ENCODE assay signal across 8 mouse cellular contexts in the genomic region with DNA sequence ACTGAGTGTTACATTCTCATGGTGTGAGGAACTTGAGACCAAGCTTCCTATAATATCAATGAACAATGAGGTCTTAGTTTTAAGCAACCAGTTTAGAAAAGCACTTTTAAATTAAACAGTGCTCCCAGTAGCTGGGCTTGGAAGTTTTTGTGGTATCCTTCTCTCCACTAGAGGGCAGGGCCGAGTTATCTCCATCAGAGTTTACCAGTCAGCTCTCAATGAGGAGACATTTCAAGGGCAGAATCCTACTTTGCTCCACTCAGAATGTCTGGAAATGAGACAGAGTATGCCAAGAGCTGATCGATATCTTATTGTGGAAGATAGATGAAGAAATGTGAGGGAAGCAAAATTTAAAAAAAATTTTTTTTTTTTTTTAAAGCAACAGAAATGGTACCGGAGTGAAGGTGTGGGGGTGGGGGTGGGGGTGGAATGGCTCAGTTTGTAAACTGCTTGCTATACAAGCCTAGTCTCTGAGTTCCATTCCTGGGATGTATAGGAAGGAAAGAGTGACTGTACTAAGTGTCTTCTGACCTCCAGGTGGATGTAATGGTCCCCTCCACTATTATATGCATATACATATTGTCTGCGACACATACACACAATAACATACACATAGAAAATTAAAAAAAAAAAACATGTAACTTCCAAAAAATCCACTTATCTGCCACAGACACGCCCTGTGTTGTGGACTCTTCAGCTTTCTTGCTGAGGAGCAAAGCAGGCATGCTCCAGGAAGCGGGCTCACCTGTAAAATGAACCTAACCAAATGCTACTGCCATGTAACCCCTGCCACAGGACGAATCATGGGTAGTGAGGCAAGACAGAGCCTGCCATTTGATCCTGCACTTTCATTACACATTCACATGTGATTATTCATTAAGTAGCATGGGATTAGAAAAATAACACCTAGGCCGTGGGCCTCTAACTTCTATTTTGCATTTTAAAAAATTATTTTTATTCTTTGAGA.
A peak's percentile ranks its signal among the peaks of the same experiment; 100 is the strongest.
DNase-seq lines count a peak whose midpoint lies in the region; ATAC-seq and TF ChIP-seq lines count a peak whose summit lies in the region.

No protein-coding gene starts in this region.

- H3K27me3 ChIP-seq in CH12.LX (replicated peaks), result no peaks in the 10 kb centered on the region
- no peaks in the 10 kb centered on the region for H3K27me3 ChIP-seq in embryonic facial prominence, embryonic 10.5 days (replicated peaks; ENCODE audit: low read depth, poor library complexity, severe bottlenecking)
- no peaks in the 10 kb centered on the region for H3K27me3 ChIP-seq in liver, adult 2 months (ENCODE audit: control insufficient read depth, insufficient read depth, low read length)
- H3K27me3 ChIP-seq in neural tube, embryonic 11.5 days (ENCODE audit: control insufficient read depth, insufficient read depth, low read length), result no peaks in the 10 kb centered on the region

- H3K27ac ChIP-seq in CH12.LX (ENCODE audit: insufficient read depth, low read depth), result no peak overlapping the region
- H3K27ac ChIP-seq in embryonic facial prominence, embryonic 10.5 days (replicated peaks), result no peak overlapping the region
- no peak overlapping the region for H3K27ac ChIP-seq in liver, adult 2 months (replicated peaks; ENCODE audit: insufficient read depth, low read depth, low read length)
- no peak overlapping the region for H3K27ac ChIP-seq in neural tube, embryonic 11.5 days (ENCODE audit: low read depth, low read length)

- H3K79me2 ChIP-seq in CH12.LX (replicated peaks; ENCODE audit: control insufficient read depth, extremely low read depth, insufficient read depth, poor library complexity, severe bottlenecking), result no peaks in the 10 kb centered on the region
- H3K79me2 ChIP-seq in liver, adult 2 months (ENCODE audit: control insufficient read depth, insufficient read depth, low read length), result no peaks in the 10 kb centered on the region

- H3K4me1 ChIP-seq in CH12.LX (ENCODE audit: control insufficient read depth in 1 of 2, insufficient read depth in 2 of 2), result no peaks in the 10 kb centered on the region
- no peaks in the 10 kb centered on the region for H3K4me1 ChIP-seq in embryonic facial prominence, embryonic 10.5 days
- H3K4me1 ChIP-seq in liver, adult 2 months (ENCODE audit: control insufficient read depth, insufficient read depth, low read length), result no peaks in the 10 kb centered on the region
- no peaks in the 10 kb centered on the region for H3K4me1 ChIP-seq in neural tube, embryonic 11.5 days (ENCODE audit: control insufficient read depth, insufficient read depth, low read length)

- peaks cover 22% of the 10 kb centered on the region for H3K9me3 ChIP-seq in CH12.LX (replicated peaks; ENCODE audit: low read length)
- H3K9me3 ChIP-seq in embryonic facial prominence, embryonic 10.5 days, result no peaks in the 10 kb centered on the region
- no peaks in the 10 kb centered on the region for H3K9me3 ChIP-seq in neural tube, embryonic 11.5 days (ENCODE audit: control insufficient read depth, low read length)

- dilution Hi-C loops in CH12.LX (cut with MboI; ENCODE audit: extremely low pct_ligation_motif_present, extremely low pct_unique_long_range_greater_than_20kb, low sequenced_read_pairs), result no loop called here

- 70% methylated on average over 8 of the region's 8 CpGs for WGBS in embryonic facial prominence, embryonic 10.5 days
- 62% methylated on average over 8 of the region's 8 CpGs for WGBS in liver, adult 2 months
- 70% methylated on average over 8 of the region's 8 CpGs for WGBS in neural tube, embryonic 11.5 days

- peak; percentile 55 for TF ChIP-seq RAD21 in CH12.LX (IDR thresholded peaks at IDR 0.05; ENCODE audit: low read depth, low read length)

- peak in 1 of 2 experiments; percentile 59; a peak in 2 of 4 replicates for TF ChIP-seq CTCF in CH12.LX (conservative IDR thresholded peaks at IDR 0.05 in 1 of 2, IDR thresholded peaks at IDR 0.05 in 1 of 2; ENCODE audit: low read depth in 2 of 2, low read length in 2 of 2)
- TF ChIP-seq CTCF in liver, adult 2 months (IDR thresholded peaks at IDR 0.05; ENCODE audit: low read depth, low read length), result 0 out of 2 replicates have a peak, but pooled peaks have one; percentile 21

- DNase-seq in CH12.LX (ENCODE audit: extremely low read depth), result peak; percentile 4
- DNase-seq in adrenal gland, postnatal 14 days, result peak; percentile 71
- DNase-seq in embryonic facial prominence, embryonic 10.5 days (ENCODE audit: low spot score), result peak; percentile 55
- peak; percentile 35 to 67 for DNase-seq in heart, postnatal 14 days
- peak; percentile 43 to 77 for DNase-seq in kidney, postnatal 25 days
- peak; percentile 30 for DNase-seq in liver, adult 2 months (ENCODE audit: extremely low read depth, low read depth, low spot score)
- DNase-seq in neural tube, embryonic 11.5 days (ENCODE audit: low spot score), result peak; percentile 53
- no peak for DNase-seq in T-cell, adult 2 months (ENCODE audit: low spot score)

- no peaks in the 10 kb centered on the region for H3K36me3 ChIP-seq in CH12.LX (replicated peaks in 1 of 2; ENCODE audit: control insufficient read depth in 1 of 2, insufficient read depth in 1 of 2, low read length in 1 of 2)
- H3K36me3 ChIP-seq in embryonic facial prominence, embryonic 10.5 days (replicated peaks), result no peaks in the 10 kb centered on the region
- no peaks in the 10 kb centered on the region for H3K36me3 ChIP-seq in liver, adult 2 months (ENCODE audit: control insufficient read depth, insufficient read depth, low read length)
- no peaks in the 10 kb centered on the region for H3K36me3 ChIP-seq in neural tube, embryonic 11.5 days (ENCODE audit: control insufficient read depth, insufficient read depth, low read length)

- H3K9ac ChIP-seq in CH12.LX (ENCODE audit: insufficient read depth, low read depth), result no peak overlapping the region
- H3K9ac ChIP-seq in liver, adult 2 months (ENCODE audit: low read depth, low read length), result no peak overlapping the region
- H3K9ac ChIP-seq in neural tube, embryonic 11.5 days (ENCODE audit: low read length), result no peak overlapping the region

- intact Hi-C loops in heart, postnatal 14 days (cut with DNase I), result no loop called here

- ATAC-seq in neural tube, embryonic 11.5 days (ENCODE audit: insufficient read depth, low FRiP score, low TSS enrichment), result peak; percentile 76

- TF ChIP-seq POLR2A in CH12.LX (IDR thresholded peaks at IDR 0.05; ENCODE audit: low read depth, low read length), result no peak
- TF ChIP-seq POLR2A in liver, adult 2 months (IDR thresholded peaks at IDR 0.05; ENCODE audit: extremely low read depth, insufficient read depth, low read length), result no peak

- H3K4me3 ChIP-seq in CH12.LX (replicated peaks in 1 of 3; ENCODE audit: low read depth in 2 of 3, low read length in 2 of 3, poor library complexity in 1 of 3), result no peak overlapping the region
- H3K4me3 ChIP-seq in embryonic facial prominence, embryonic 10.5 days, result no peak overlapping the region
- H3K4me3 ChIP-seq in liver, adult 2 months (ENCODE audit: insufficient read depth, low read depth, low read length), result no peak overlapping the region
- no peak overlapping the region for H3K4me3 ChIP-seq in neural tube, embryonic 11.5 days (ENCODE audit: low read depth, low read length)

- no peak for TF ChIP-seq EP300 in CH12.LX (IDR thresholded peaks at IDR 0.05; ENCODE audit: low read length)

- H3K4me2 ChIP-seq in CH12.LX (ENCODE audit: insufficient read depth, low read depth, poor library complexity, severe bottlenecking), result no peak overlapping the region
- no peak overlapping the region for H3K4me2 ChIP-seq in neural tube, embryonic 11.5 days (ENCODE audit: low read depth)

- in situ Hi-C loops in CH12.LX (cut with MboI; ENCODE audit: low pct_ligation_motif_present, low pct_unique_long_range_greater_than_20kb, low sequenced_read_pairs), result no loop called here

TF ChIP-seq in CH12.LX, 34 proteins besides CTCF, POLR2A, EP300 and RAD21:
- TF ChIP-seq JUND (conservative IDR thresholded peaks at IDR 0.05; ENCODE audit: low read depth, low read length), result no peak
- TF ChIP-seq KAT2A (IDR thresholded peaks at IDR 0.05; ENCODE audit: insufficient replicate concordance, low read length), result no peak
- no peak for TF ChIP-seq UBTF (IDR thresholded peaks at IDR 0.05; ENCODE audit: low read depth, low read length)
- TF ChIP-seq MEF2A (IDR thresholded peaks at IDR 0.05; ENCODE audit: borderline replicate concordance, low read depth, low read length), result no peak
- no peak for TF ChIP-seq ZMIZ1 (IDR thresholded peaks at IDR 0.05; ENCODE audit: low read depth, low read length)
- TF ChIP-seq SMC3 (IDR thresholded peaks at IDR 0.05; ENCODE audit: low read depth, low read length), result peak; percentile 52
